Mouse (Mus musculus): ENCODE data around the gene Kcnd1. TPM values are rescaled to one million over a fixed set of nuclear protein-coding genes. Genes with fewer than 3 reads are reported as not detected.
"Not testable (repeated sequence)": the region's sequence is repeated elsewhere in the genome, so short reads cannot be mapped to it uniquely, and the experiment has no call there.

The Kcnd1 gene
- polyA plus RNA-seq, 1 experiment from 2014 or later = 1.1 TPM

- H3K4me2 ChIP-seq (ENCODE audit: low read depth, low read length) = peak overlapping the region; percentile 70
- 17% methylated on average over 5 of the region's 5 CpGs for WGBS
- peaks cover 2% of the 10 kb centered on the region; the same call in 1 of the 2 replicates for H3K4me1 ChIP-seq (replicated peaks; ENCODE audit: control insufficient read depth, insufficient read depth, low read length)
- no peaks in the 10 kb centered on the region for H3K27me3 ChIP-seq (ENCODE audit: control insufficient read depth, insufficient read depth, low read depth, low read length)
- H3K4me3 ChIP-seq (ENCODE audit: low read length) = peak overlapping the region; percentile 69
- H3K27ac ChIP-seq (ENCODE audit: low read length) = no peak overlapping the region; the same call in 1 of the 2 replicates
- H3K9ac ChIP-seq (ENCODE audit: low read length) = peak overlapping the region; percentile 71
- ATAC-seq (ENCODE audit: low read depth) = no peak
- H3K36me3 ChIP-seq (ENCODE audit: control insufficient read depth, insufficient read depth, low read length) = no peaks in the 10 kb centered on the region
- no peaks in the 10 kb centered on the region for H3K9me3 ChIP-seq (ENCODE audit: control insufficient read depth, low read length)
Observed at GRCm38 (mm10) chrX:7790309-7790708, 31.8 kb upstream of the Kcnd1 start.

GRCm38 (mm10) chrX:7793361-7793760 lies 28.7 kb upstream of the Kcnd1 start:
- 43% methylated on average over 3 of the region's 3 CpGs for WGBS
- H3K9me3 ChIP-seq (ENCODE audit: control insufficient read depth, low read length) = no peaks in the 10 kb centered on the region
- H3K36me3 ChIP-seq (ENCODE audit: control insufficient read depth, insufficient read depth, low read length) = no peaks in the 10 kb centered on the region
- H3K4me3 ChIP-seq (ENCODE audit: low read length) = no peak overlapping the region
- ATAC-seq (ENCODE audit: low read depth) = no peak
- H3K4me1 ChIP-seq (replicated peaks; ENCODE audit: control insufficient read depth, insufficient read depth, low read length) = peaks cover 2% of the 10 kb centered on the region; the same call in 1 of the 2 replicates
- no peaks in the 10 kb centered on the region for H3K27me3 ChIP-seq (ENCODE audit: control insufficient read depth, insufficient read depth, low read depth, low read length)
- no peak overlapping the region for H3K4me2 ChIP-seq (ENCODE audit: low read depth, low read length)
- H3K27ac ChIP-seq (ENCODE audit: low read length) = no peak overlapping the region
- H3K9ac ChIP-seq (ENCODE audit: low read length) = no peak overlapping the region

- ATAC-seq (ENCODE audit: low read depth) = no peak
- no peak overlapping the region for H3K4me3 ChIP-seq (ENCODE audit: low read length)
- H3K27me3 ChIP-seq (ENCODE audit: control insufficient read depth, insufficient read depth, low read depth, low read length) = no peaks in the 10 kb centered on the region
- no peak overlapping the region for H3K9ac ChIP-seq (ENCODE audit: low read length)
- no peak overlapping the region for H3K27ac ChIP-seq (ENCODE audit: low read length)
- peaks cover 5% of the 10 kb centered on the region; the same call in 1 of the 2 replicates for H3K36me3 ChIP-seq (ENCODE audit: control insufficient read depth, insufficient read depth, low read length)
- H3K4me2 ChIP-seq (ENCODE audit: low read depth, low read length) = no peak overlapping the region
- H3K9me3 ChIP-seq (ENCODE audit: control insufficient read depth, low read length) = no peaks in the 10 kb centered on the region
- H3K4me1 ChIP-seq (replicated peaks; ENCODE audit: control insufficient read depth, insufficient read depth, low read length) = peaks cover 2% of the 10 kb centered on the region; the same call in 1 of the 2 replicates
- 15% methylated on average over 7 of the region's 7 CpGs for WGBS
Observed at GRCm38 (mm10) chrX:7795016-7795415, 27.1 kb upstream of the Kcnd1 start.

GRCm38 (mm10) chrX:7797327-7797726 lies 24.8 kb upstream of the Kcnd1 start:
- peaks cover 5% of the 10 kb centered on the region; the same call in 1 of the 2 replicates for H3K36me3 ChIP-seq (ENCODE audit: control insufficient read depth, insufficient read depth, low read length)
- no peaks in the 10 kb centered on the region for H3K9me3 ChIP-seq (ENCODE audit: control insufficient read depth, low read length)
- no peak overlapping the region for H3K27ac ChIP-seq (ENCODE audit: low read length)
- H3K27me3 ChIP-seq (ENCODE audit: control insufficient read depth, insufficient read depth, low read depth, low read length) = no peaks in the 10 kb centered on the region
- H3K4me2 ChIP-seq (ENCODE audit: low read depth, low read length) = no peak overlapping the region
- ATAC-seq (ENCODE audit: low read depth) = no peak
- H3K4me1 ChIP-seq (replicated peaks; ENCODE audit: control insufficient read depth, insufficient read depth, low read length) = no peaks in the 10 kb centered on the region
- no peak overlapping the region for H3K4me3 ChIP-seq (ENCODE audit: low read length)
- no peak overlapping the region for H3K9ac ChIP-seq (ENCODE audit: low read length)
- 74% methylated on average over 3 of the region's 3 CpGs for WGBS

- 86% methylated on average over 2 of the region's 2 CpGs for WGBS
- H3K27me3 ChIP-seq (ENCODE audit: control insufficient read depth, insufficient read depth, low read depth, low read length); H3K36me3 ChIP-seq (ENCODE audit: control insufficient read depth, insufficient read depth, low read length); H3K9me3 ChIP-seq (ENCODE audit: control insufficient read depth, low read length); H3K4me3 ChIP-seq (ENCODE audit: low read length); H3K27ac ChIP-seq (ENCODE audit: low read length); H3K9ac ChIP-seq (ENCODE audit: low read length); H3K4me2 ChIP-seq (ENCODE audit: low read depth, low read length); H3K4me1 ChIP-seq (replicated peaks; ENCODE audit: control insufficient read depth, insufficient read depth, low read length); ATAC-seq (ENCODE audit: low read depth): not testable (repeated sequence)
Observed at GRCm38 (mm10) chrX:7802157-7802556, 19.9 kb upstream of the Kcnd1 start.

- not testable (repeated sequence) for H3K36me3 ChIP-seq (ENCODE audit: control insufficient read depth, insufficient read depth, low read length); H3K4me1 ChIP-seq (replicated peaks; ENCODE audit: control insufficient read depth, insufficient read depth, low read length)
Observed at GRCm38 (mm10) chrX:7815016-7815415, 7.1 kb upstream of the Kcnd1 start.

GRCm38 (mm10) chrX:7837146-7837545 lies 15.1 kb downstream of the Kcnd1 start:
- H3K36me3 ChIP-seq (ENCODE audit: control insufficient read depth, insufficient read depth, low read length) = no peaks in the 10 kb centered on the region
- ATAC-seq (ENCODE audit: low read depth) = no peak
- no peak overlapping the region for H3K27ac ChIP-seq (ENCODE audit: low read length)
- H3K4me1 ChIP-seq (replicated peaks; ENCODE audit: control insufficient read depth, insufficient read depth, low read length) = no peaks in the 10 kb centered on the region
- no peak overlapping the region for H3K4me3 ChIP-seq (ENCODE audit: low read length)
- H3K9ac ChIP-seq (ENCODE audit: low read length) = no peak overlapping the region
- H3K9me3 ChIP-seq (ENCODE audit: control insufficient read depth, low read length) = no peaks in the 10 kb centered on the region
- H3K27me3 ChIP-seq (ENCODE audit: control insufficient read depth, insufficient read depth, low read depth, low read length) = no peaks in the 10 kb centered on the region
- no peak overlapping the region for H3K4me2 ChIP-seq (ENCODE audit: low read depth, low read length)
- 71% methylated on average over 1 of the region's 1 CpGs for WGBS

More at GRCm38 (mm10) chrX:7815016-7815415, 7.1 kb upstream of the Kcnd1 start:
- not testable (repeated sequence) for ATAC-seq (ENCODE audit: low read depth); H3K4me2 ChIP-seq (ENCODE audit: low read depth, low read length); H3K9ac ChIP-seq (ENCODE audit: low read length); H3K4me3 ChIP-seq (ENCODE audit: low read length); H3K27ac ChIP-seq (ENCODE audit: low read length); H3K9me3 ChIP-seq (ENCODE audit: control insufficient read depth, low read length); H3K27me3 ChIP-seq (ENCODE audit: control insufficient read depth, insufficient read depth, low read depth, low read length)
- WGBS = 49% methylated on average over 8 of the region's 8 CpGs

GRCm38 (mm10) chrX:7840842-7841162 lies 18.7 kb downstream of the Kcnd1 start:
- no peaks in the 10 kb centered on the region for H3K27me3 ChIP-seq (ENCODE audit: control insufficient read depth, insufficient read depth, low read depth, low read length)
- H3K4me2 ChIP-seq (ENCODE audit: low read depth, low read length) = peak overlapping the region; percentile 57
- H3K9ac ChIP-seq (ENCODE audit: low read length) = peak overlapping the region; percentile 49; the same call in 1 of the 2 replicates
- no peak for ATAC-seq (ENCODE audit: low read depth)
- H3K36me3 ChIP-seq (ENCODE audit: control insufficient read depth, insufficient read depth, low read length) = no peaks in the 10 kb centered on the region
- H3K4me3 ChIP-seq (ENCODE audit: low read length) = peak overlapping the region; percentile 39
- H3K9me3 ChIP-seq (ENCODE audit: control insufficient read depth, low read length) = no peaks in the 10 kb centered on the region
- 0 out of 2 replicates have a peak, but pooled peaks cover 2% of the 10 kb centered on the region for H3K4me1 ChIP-seq (replicated peaks; ENCODE audit: control insufficient read depth, insufficient read depth, low read length)
- 7% methylated on average over 7 of the region's 7 CpGs for WGBS
- H3K27ac ChIP-seq (ENCODE audit: low read length) = peak overlapping the region; percentile 75

GRCm38 (mm10) chrX:7841163-7842162 lies 19.4 kb downstream of the Kcnd1 start, which contains the start of gene Otud5:
Gene Otud5, plus strand, starts transcription at chrX:7841364.
- ATAC-seq (ENCODE audit: low read depth) = peak; percentile 98
- Histone ChIP-seq H3K27me3 (ENCODE audit: control insufficient read depth, insufficient read depth, low read depth, low read length) (no peaks in the 10 kb centered on the region), H3K4me3 (ENCODE audit: low read length) (peak within 1 kb of the TSS; percentile 78), H3K4me1 (replicated peaks; ENCODE audit: control insufficient read depth, insufficient read depth, low read length) (0 out of 2 replicates have a peak, but pooled peaks cover 2% of the 10 kb centered on the region), H3K4me2 (ENCODE audit: low read depth, low read length) (peak within 1 kb of the TSS; percentile 60), H3K9ac (ENCODE audit: low read length) (peak within 1 kb of the TSS; percentile 86), H3K36me3 (ENCODE audit: control insufficient read depth, insufficient read depth, low read length) (no peaks in the 10 kb centered on the region), H3K27ac (ENCODE audit: low read length) (peak within 1 kb of the TSS; percentile 97), H3K9me3 (ENCODE audit: control insufficient read depth, low read length) (no peaks in the 10 kb centered on the region)
- 16% methylated on average over 72 of the region's 74 CpGs for WGBS
